9 mouse cellular contexts compared by ENCODE assay signal in genomic region chr2:77506308-77506707, GRCm38 (mm10).
DNase-seq lines count a peak whose midpoint lies in the region; ATAC-seq and TF ChIP-seq lines count a peak whose summit lies in the region.
"Had no signal": no experiment of that assay in that cellular context is flagged by ENCODE, and none has a peak within 500 bp of the region (broad histone marks: within the 10 kb centered on the region; RNA-seq: fewer than 3 reads in every experiment).

No protein-coding gene starts in this region.

- 5% methylated on average over 7 of the region's 7 CpGs for WGBS in kidney, adult 2 months
- 5% methylated on average over 7 of the region's 7 CpGs for WGBS in hindbrain, embryonic 16.5 days
- WGBS in midbrain, embryonic 12.5 days, result 6% methylated on average over 7 of the region's 7 CpGs
- 59% methylated on average over 7 of the region's 7 CpGs for WGBS in thymus, adult 2 months

- peak overlapping the region; percentile 12; the same call in 1 of the 2 replicates for H3K27ac ChIP-seq in kidney, adult 2 months (ENCODE audit: insufficient read depth, low read depth, low read length)
- H3K27ac ChIP-seq in hindbrain, embryonic 16.5 days (ENCODE audit: low read depth, low read length), result no peak overlapping the region
- H3K27ac ChIP-seq in midbrain, embryonic 12.5 days (replicated peaks), result no peak overlapping the region
- H3K27ac ChIP-seq in thymus, adult 2 months (ENCODE audit: control insufficient read depth, insufficient read depth, low read length), result no peak overlapping the region
- H3K27ac ChIP-seq: macrophage had no signal

- no peak overlapping the region for H3K4me3 ChIP-seq in kidney, adult 2 months (ENCODE audit: insufficient read depth, low read depth, low read length)
- H3K4me3 ChIP-seq in hindbrain, embryonic 16.5 days (ENCODE audit: low read length), result no peak overlapping the region
- H3K4me3 ChIP-seq in midbrain, embryonic 12.5 days, result peak overlapping the region; percentile 18; the same call in 1 of the 2 replicates
- H3K4me3 ChIP-seq in thymus, adult 2 months (ENCODE audit: control insufficient read depth, insufficient read depth, low read length), result no peak overlapping the region

- peak overlapping the region; percentile 37 for H3K4me2 ChIP-seq in hindbrain, embryonic 16.5 days (ENCODE audit: low read length)
- peak overlapping the region; percentile 40 for H3K4me2 ChIP-seq in midbrain, embryonic 12.5 days (replicated peaks)

- no peak overlapping the region for H3K9ac ChIP-seq in hindbrain, embryonic 16.5 days (ENCODE audit: low read depth, low read length)
- H3K9ac ChIP-seq in midbrain, embryonic 12.5 days (replicated peaks), result no peak overlapping the region

- ATAC-seq in hindbrain, embryonic 16.5 days, result no peak
- peak; percentile 72 for ATAC-seq in midbrain, embryonic 12.5 days (ENCODE audit: low FRiP score, low read depth)

- H3K36me3 ChIP-seq in kidney, adult 2 months (ENCODE audit: control insufficient read depth, insufficient read depth, low read length), result no peaks in the 10 kb centered on the region
- no peaks in the 10 kb centered on the region for H3K36me3 ChIP-seq in hindbrain, embryonic 16.5 days (ENCODE audit: control insufficient read depth, insufficient read depth, low read length)
- H3K36me3 ChIP-seq in midbrain, embryonic 12.5 days, result no peaks in the 10 kb centered on the region
- no peaks in the 10 kb centered on the region for H3K36me3 ChIP-seq in thymus, adult 2 months (ENCODE audit: control insufficient read depth, insufficient read depth, low read length)

- no peaks in the 10 kb centered on the region for H3K9me3 ChIP-seq in hindbrain, embryonic 16.5 days (ENCODE audit: control insufficient read depth, low read length)
- H3K9me3 ChIP-seq in midbrain, embryonic 12.5 days, result no peaks in the 10 kb centered on the region

- H3K27me3 ChIP-seq in kidney, adult 2 months (replicated peaks; ENCODE audit: control insufficient read depth, insufficient read depth, low read length), result no peaks in the 10 kb centered on the region
- H3K27me3 ChIP-seq in hindbrain, embryonic 16.5 days (replicated peaks; ENCODE audit: control insufficient read depth, insufficient read depth, low read length), result no peaks in the 10 kb centered on the region
- H3K27me3 ChIP-seq in midbrain, embryonic 12.5 days, result no peaks in the 10 kb centered on the region
- no peaks in the 10 kb centered on the region for H3K27me3 ChIP-seq in thymus, adult 2 months (ENCODE audit: control insufficient read depth, insufficient read depth, low read length)

- DNase-seq in kidney, adult 2 months, result peak; percentile 44
- no peak for DNase-seq in kidney, postnatal 25 days
- peak; percentile 20 for DNase-seq in embryo, embryonic 9.5 days (ENCODE audit: extremely low spot score)
- no peak for DNase-seq in thymus, adult 2 months
- no peak for DNase-seq in right cerebral cortex, adult 2 months (ENCODE audit: low spot score in 2 of 2)
- no peak for DNase-seq in layer of hippocampus, postnatal 36 days

- H3K4me1 ChIP-seq in kidney, adult 2 months (ENCODE audit: control insufficient read depth, insufficient read depth, low read length), result no peaks in the 10 kb centered on the region; the same call in 1 of the 2 replicates
- H3K4me1 ChIP-seq in hindbrain, embryonic 16.5 days (ENCODE audit: control insufficient read depth, insufficient read depth, low read depth, low read length), result peaks cover 4% of the 10 kb centered on the region
- H3K4me1 ChIP-seq in midbrain, embryonic 12.5 days, result 0 out of 2 replicates have a peak, but pooled peaks cover 4% of the 10 kb centered on the region
- no peaks in the 10 kb centered on the region for H3K4me1 ChIP-seq in thymus, adult 2 months (replicated peaks; ENCODE audit: control insufficient read depth, insufficient read depth, low read length)

- TF ChIP-seq CTCF in kidney, adult 2 months (conservative IDR thresholded peaks at IDR 0.05; ENCODE audit: insufficient read depth, insufficient read length, low read depth, low read length), result no peak
- TF ChIP-seq CTCF in thymus, adult 2 months (IDR thresholded peaks at IDR 0.05; ENCODE audit: borderline replicate concordance, control insufficient read depth, extremely low read depth, insufficient read depth, low read length, poor library complexity), result no peak

- TF ChIP-seq POLR2A in kidney, adult 2 months (IDR thresholded peaks at IDR 0.05; ENCODE audit: low read depth, low read length), result no peak
- no peak for TF ChIP-seq POLR2A in thymus, adult 2 months (IDR thresholded peaks at IDR 0.05; ENCODE audit: control insufficient read depth, extremely low read depth, insufficient read depth, low read length, poor library complexity)

Comparison
In these comparisons a context has a peak if more than half of its experiments do, and no peak if none do; other contexts are left out.
1. DNase-seq: peak in kidney, adult 2 months (single experiment) and embryo, embryonic 9.5 days (single experiment); none in kidney, postnatal 25 days (0 of 2), thymus, adult 2 months (single experiment), right cerebral cortex, adult 2 months (0 of 2) and layer of hippocampus, postnatal 36 days (0 of 2).